Mouse (Mus musculus) fat pad, adult 2 months (tissue): ENCODE results near the gene Slc7a14.

Experiments used
- DNase-seq: peaks from one replicate; pipeline ENCODE4 v3.0.0-alpha.2; 2011; ENCODE audit warnings: low read depth, low spot score; ENCODE audit errors: extremely low read depth

The Slc7a14 gene

GRCm38 (mm10) chr3:31261418-31262014, 48.7 kb downstream of the Slc7a14 start:
- DNase-seq = no peak

GRCm38 (mm10) chr3:31260964-31261346, 49.2 kb downstream of the Slc7a14 start:
- DNase-seq = no peak

- peak; percentile 39 for DNase-seq
These were observed 49.7 kb downstream of the Slc7a14 start for GRCm38 (mm10) chr3:31260329-31260963.

DNA sequence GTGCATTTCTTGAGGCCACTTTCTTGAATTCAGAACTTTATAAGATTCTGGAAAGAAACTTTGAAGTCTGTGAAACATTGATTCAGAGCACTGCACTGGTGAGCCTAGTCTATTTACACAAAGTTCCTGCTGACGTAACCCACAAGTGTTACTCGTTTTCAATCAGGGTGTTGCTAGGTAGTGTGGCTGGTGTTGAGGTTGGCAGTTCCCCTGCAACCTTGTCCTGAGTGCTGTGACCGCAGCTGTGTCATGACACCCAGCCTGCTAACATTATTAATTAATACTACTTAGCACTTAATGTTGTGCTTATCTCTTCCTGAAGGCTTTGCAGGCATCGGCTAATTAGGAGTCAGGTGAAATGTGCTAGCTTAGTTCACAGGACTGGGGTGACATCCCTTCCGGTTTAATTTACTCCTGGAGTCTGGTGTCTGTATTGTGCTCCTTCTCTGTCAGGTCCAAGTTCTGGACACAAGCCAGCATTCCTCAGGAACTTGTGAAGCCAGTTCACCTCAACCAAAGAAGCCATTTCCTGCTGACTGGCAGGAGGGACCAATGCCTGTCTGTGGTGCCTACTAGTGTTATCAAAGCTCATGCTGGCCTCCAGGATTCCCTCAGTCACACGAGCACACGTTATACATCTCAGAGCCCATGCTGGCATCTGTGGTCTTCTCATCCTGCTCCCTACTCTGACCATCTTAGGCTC, 50.5 kb downstream of the Slc7a14 start:
- DNase-seq = peak; percentile 11

DNA sequence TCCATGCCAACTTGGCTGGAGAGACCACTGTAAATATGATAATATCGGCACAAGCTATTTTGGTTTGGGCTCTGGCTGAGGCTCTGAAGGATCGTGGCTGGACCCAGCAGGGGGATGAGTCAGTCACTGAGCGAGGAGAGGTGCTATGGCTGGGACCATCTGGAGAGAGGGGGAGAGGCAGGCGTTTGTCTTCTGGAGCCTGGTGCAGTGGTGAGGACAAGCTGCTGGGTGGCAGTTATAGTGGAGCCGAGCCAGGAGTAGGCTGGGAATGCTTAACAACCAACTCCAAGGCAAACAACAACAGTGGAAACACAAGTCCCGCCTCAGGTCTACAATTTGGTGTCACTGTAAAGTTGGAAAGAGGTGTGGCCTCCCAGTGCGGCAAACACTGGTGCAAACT, 55.8 kb downstream of the Slc7a14 start:
- no peak for DNase-seq

GRCm38 (mm10) chr3:31253862-31254261, 56.3 kb downstream of the Slc7a14 start:
- DNase-seq = no peak

- no peak for DNase-seq
These were observed 57.6 kb downstream of the Slc7a14 start for GRCm38 (mm10) chr3:31252566-31252965.

DNA sequence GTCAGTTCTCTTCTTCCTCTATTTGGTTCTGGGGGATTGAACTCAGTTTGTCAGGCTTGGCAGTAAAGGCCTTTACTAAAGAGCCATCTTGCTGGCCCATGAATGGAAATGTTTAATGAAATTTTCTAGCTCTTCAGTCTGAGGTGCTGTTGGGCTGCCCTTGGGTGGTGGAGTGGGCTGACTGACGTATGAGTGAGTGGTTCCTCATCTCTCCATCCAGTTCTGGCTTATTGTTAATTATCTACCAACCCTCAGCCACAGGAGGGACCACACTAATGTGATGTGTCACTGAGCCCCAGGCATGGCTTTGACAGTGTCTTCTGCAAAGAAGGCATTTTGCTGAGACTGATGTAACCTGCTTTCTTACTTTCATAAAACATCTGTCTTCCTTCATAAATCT, 66.7 kb downstream of the Slc7a14 start:
- DNase-seq = no peak

GRCm38 (mm10) chr3:31240840-31241239, 69.3 kb downstream of the Slc7a14 start:
- no peak for DNase-seq

DNA sequence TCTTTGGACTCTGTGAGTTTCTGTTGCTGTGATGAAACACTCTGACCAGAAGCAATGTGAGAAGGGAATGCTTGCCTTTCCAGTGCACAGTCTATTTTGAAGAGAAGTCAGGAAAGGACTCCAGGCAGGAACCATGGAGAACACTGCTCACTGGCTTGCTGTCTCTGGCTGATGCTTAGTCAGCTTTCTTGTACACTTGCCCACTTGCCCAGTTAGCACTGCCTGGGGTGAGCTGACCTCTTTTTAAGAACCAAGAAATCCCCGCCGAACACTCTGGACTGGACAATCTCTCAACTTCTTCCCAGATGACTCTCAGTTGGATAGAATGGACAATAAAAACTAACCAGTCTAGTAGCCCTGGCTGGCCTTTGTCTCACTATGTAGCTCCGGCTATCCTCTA, 70.5 kb downstream of the Slc7a14 start:
- no peak for DNase-seq

- DNase-seq = no peak
These were observed 72.2 kb downstream of the Slc7a14 start for GRCm38 (mm10) chr3:31237936-31238335.

DNA sequence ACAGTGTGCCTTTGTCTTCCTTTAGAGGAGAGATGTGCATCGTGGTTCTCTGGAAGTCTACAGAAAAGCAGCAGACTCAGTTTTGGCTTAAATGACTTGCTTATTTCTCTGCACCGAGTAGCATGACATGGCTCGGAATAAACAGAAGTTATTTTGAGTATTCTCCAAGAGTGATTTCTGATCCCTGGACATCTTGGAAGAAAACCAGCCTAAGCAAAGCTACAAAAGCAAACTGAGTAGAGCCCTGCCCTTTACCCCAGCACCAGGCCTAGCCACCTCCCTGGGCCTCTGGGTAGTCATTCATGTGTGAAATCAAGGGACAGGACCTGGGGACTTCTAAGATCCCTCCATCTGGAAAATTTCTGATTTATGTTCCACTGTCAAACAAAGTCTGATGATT, 74.0 kb downstream of the Slc7a14 start:
- DNase-seq = no peak

GRCm38 (mm10) chr3:31234356-31234755, 75.8 kb downstream of the Slc7a14 start:
- no peak for DNase-seq

GRCm38 (mm10) chr3:31233746-31234312, 76.3 kb downstream of the Slc7a14 start:
- no peak for DNase-seq

- no peak for DNase-seq
These were observed 80.9 kb downstream of the Slc7a14 start for GRCm38 (mm10) chr3:31229281-31229680.

DNA sequence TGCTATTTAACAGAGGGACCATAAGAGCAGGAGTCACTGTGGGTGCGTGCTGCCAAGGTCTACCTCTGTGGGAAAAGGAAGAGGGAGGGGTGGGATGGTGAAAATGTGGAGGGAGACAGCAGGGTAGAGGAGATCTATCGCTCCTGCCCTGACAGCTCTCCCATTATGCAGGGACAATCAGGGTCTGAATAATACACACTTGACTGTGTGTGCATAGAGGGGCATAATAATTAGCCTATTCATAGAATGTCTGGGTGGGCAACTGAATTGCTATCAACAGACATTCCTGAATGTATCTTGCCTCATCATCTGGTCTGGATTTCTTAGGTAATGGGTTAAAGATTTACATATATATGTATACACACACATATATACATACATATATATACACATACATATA, 81.7 kb downstream of the Slc7a14 start:
- DNase-seq = no peak

DNA sequence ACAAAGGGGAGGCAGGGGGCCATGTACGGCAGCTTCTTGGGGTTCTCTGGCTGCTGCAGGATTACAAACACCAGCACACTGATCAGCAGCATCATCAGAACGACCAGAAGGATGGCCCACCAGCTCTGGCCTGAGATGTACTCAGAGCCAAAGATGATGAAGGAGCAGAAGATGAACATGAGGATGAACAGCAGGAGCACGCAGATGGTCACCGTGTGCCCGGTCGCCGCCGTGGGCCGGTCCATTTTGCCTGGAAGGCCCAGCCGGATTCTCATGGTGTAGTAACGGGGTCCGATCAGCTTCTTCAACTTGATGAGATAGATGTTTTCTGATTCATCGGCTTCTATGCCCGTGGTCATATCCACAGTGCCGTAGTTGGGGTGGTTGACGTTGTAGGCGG, 86.6 kb downstream of the Slc7a14 start:
- DNase-seq = no peak

DNA sequence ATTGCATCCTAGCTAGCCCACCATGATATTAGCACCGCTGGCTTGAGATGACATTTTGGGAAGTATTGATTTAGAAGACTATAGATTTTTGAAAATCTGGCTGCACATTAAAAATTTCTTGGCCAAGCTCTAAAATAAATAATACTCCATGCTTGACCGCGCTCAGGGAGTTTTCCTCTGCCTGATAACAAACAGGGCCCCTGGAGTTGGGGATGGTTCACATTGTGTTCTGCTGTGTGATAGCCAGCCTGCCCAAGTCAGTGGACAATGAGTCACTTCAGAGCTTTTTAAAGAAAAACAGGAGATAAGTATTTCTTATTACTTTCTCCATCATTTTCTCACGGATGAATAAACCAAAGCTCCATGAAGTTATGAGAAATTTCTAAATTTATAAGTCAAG, 90.1 kb downstream of the Slc7a14 start:
- DNase-seq = no peak

GRCm38 (mm10) chr3:31219483-31219882, 90.7 kb downstream of the Slc7a14 start:
- DNase-seq = no peak

GRCm38 (mm10) chr3:31217523-31217922, 92.7 kb downstream of the Slc7a14 start:
- no peak for DNase-seq

- no peak for DNase-seq
These were observed 96.4 kb downstream of the Slc7a14 start for GRCm38 (mm10) chr3:31213802-31214201.
